Mouse (Mus musculus): ENCODE measurements around the gene Cdhr4. TPM values are rescaled to one million over a fixed set of nuclear protein-coding genes. Genes with fewer than 3 reads are reported as not detected.

Gene Cdhr4
- polyA plus RNA-seq (2015; fragmentation: Nextera tagmentation; extraction: Ambion mirVana), result 7.7 and 9.4 TPM in 2 replicates

DNA sequence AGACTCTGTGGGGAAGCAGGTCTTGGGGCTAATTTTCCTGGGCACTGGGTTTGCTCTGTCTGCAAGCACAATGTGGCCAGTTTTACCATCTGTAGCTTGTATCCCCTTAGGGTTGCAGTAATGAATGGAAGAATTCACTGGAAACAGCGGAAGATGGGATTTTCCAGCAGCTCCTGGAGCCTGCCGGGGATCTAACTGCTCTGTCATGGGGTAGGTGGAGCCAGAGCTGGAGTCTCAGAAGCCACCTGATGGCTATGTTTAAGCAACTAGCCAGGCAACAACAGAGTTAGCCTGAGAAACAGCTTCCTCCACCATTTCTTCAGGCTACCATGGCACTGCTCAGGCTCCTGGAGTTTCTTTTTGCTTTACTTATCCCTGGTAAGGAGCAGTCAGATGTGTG lies at the start of gene Cdhr4:
Gene Cdhr4, plus strand, starts transcription at position 301 of the 400 bp plus-strand sequence.
- 68% methylated on average over 2 of the region's 2 CpGs for WGBS

GRCm38 (mm10) chr9:107947241-107948194 lies 44.8 kb upstream of the Cdhr4 start:
- 77% methylated on average over 31 of the region's 31 CpGs for WGBS
- Histone ChIP-seq H3K36me3 (ENCODE audit: control insufficient read depth, insufficient read depth, low read length) (no peaks in the 10 kb centered on the region), H3K27ac (ENCODE audit: low read length) (no peak overlapping the region), H3K4me1 (replicated peaks; ENCODE audit: control insufficient read depth, insufficient read depth, low read length) (peaks cover 7% of the 10 kb centered on the region), H3K4me3 (ENCODE audit: low read length) (no peak overlapping the region), H3K9ac (ENCODE audit: low read length) (no peak overlapping the region), H3K27me3 (ENCODE audit: control insufficient read depth, insufficient read depth, low read depth, low read length) (no peaks in the 10 kb centered on the region), H3K4me2 (ENCODE audit: low read depth, low read length) (no peak overlapping the region), H3K9me3 (ENCODE audit: control insufficient read depth, low read length) (no peaks in the 10 kb centered on the region)
- no peak for ATAC-seq (ENCODE audit: low read depth)

More for the DNA sequence above, at the start of gene Cdhr4:
- Histone ChIP-seq H3K9ac (ENCODE audit: low read length) (no peak within 1 kb of the TSS), H3K4me3 (ENCODE audit: low read length) (no peak within 1 kb of the TSS), H3K4me2 (ENCODE audit: low read depth, low read length) (no peak within 1 kb of the TSS), H3K4me1 (replicated peaks; ENCODE audit: control insufficient read depth, insufficient read depth, low read length) (no peaks in the 10 kb centered on the region), H3K27ac (ENCODE audit: low read length) (no peak within 1 kb of the TSS), H3K9me3 (ENCODE audit: control insufficient read depth, low read length) (no peaks in the 10 kb centered on the region), H3K27me3 (ENCODE audit: control insufficient read depth, insufficient read depth, low read depth, low read length) (no peaks in the 10 kb centered on the region), H3K36me3 (ENCODE audit: control insufficient read depth, insufficient read depth, low read length) (no peaks in the 10 kb centered on the region)
- ATAC-seq (ENCODE audit: low read depth), result no peak

DNA sequence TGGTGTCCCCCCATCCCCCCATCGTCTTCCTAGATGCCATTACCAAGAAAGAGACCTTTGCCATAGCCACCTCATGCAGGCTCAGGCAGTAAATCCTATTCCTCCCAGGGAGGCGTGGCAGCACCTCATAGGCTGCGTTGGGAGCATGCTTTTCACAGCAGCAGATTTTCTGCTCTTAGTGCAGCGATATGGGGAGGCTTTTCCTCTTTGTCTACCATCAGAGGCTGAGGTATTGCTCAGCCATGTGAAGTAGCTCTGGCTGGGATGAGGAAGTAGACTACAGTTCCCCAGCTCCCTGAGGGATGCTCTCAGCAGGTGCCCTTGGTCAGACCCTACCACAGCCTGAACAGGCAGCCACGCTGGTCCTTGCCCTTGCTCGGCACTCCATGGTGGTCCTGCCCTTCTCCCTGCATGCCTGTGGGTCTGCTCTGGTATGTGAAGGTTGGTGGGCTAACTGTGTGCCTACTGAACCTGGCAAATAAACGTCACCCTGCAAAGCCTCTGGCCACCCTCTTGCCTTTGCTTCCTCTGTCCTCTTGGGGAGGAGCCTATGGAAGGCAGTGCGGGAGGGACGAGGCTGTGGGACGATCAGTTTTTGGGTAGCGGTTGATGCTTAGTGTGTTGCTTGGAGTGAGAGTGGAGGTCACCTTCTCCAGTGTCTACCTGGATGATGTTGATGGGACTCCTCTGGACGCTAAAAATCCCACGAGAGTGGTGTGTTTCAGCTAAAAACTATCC lies 42.9 kb upstream of the Cdhr4 start:
- no peak overlapping the region for H3K9ac ChIP-seq (ENCODE audit: low read length)
- H3K4me2 ChIP-seq (ENCODE audit: low read depth, low read length), result no peak overlapping the region
- H3K36me3 ChIP-seq (ENCODE audit: control insufficient read depth, insufficient read depth, low read length), result no peaks in the 10 kb centered on the region
- H3K9me3 ChIP-seq (ENCODE audit: control insufficient read depth, low read length), result no peaks in the 10 kb centered on the region
- no peaks in the 10 kb centered on the region for H3K27me3 ChIP-seq (ENCODE audit: control insufficient read depth, insufficient read depth, low read depth, low read length)
- H3K4me3 ChIP-seq (ENCODE audit: low read length), result no peak overlapping the region
- ATAC-seq (ENCODE audit: low read depth), result no peak
- no peak overlapping the region for H3K27ac ChIP-seq (ENCODE audit: low read length)
- WGBS, result 73% methylated on average over 13 of the region's 13 CpGs
- peaks cover 7% of the 10 kb centered on the region for H3K4me1 ChIP-seq (replicated peaks; ENCODE audit: control insufficient read depth, insufficient read depth, low read length)

DNA sequence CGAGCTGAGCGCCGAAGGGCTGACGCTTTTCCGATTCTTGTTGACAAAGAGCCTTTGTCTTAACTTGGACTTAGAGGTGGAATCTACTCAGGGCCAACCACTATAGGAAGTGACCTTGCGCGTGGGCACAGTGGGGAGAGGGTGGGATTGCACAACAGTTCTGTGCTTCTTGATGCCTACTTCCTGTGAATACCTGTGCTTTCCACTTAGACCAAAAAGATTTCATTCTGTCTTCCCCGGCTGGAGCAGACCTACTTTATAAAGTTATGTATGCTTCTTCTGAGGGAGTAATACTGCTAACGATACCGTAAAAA lies 42.4 kb upstream of the Cdhr4 start, which contains the start of gene Traip:
Gene Traip, plus strand, starts transcription at position 215 of the 314 bp plus-strand sequence.
- Histone ChIP-seq H3K27me3 (ENCODE audit: control insufficient read depth, insufficient read depth, low read depth, low read length) (no peaks in the 10 kb centered on the region), H3K27ac (ENCODE audit: low read length) (peak within 1 kb of the TSS; percentile 80), H3K9me3 (ENCODE audit: control insufficient read depth, low read length) (no peaks in the 10 kb centered on the region), H3K4me2 (ENCODE audit: low read depth, low read length) (peak within 1 kb of the TSS; percentile 85), H3K4me3 (ENCODE audit: low read length) (peak within 1 kb of the TSS; percentile 77), H3K36me3 (ENCODE audit: control insufficient read depth, insufficient read depth, low read length) (no peaks in the 10 kb centered on the region), H3K9ac (ENCODE audit: low read length) (peak within 1 kb of the TSS; percentile 84), H3K4me1 (replicated peaks; ENCODE audit: control insufficient read depth, insufficient read depth, low read length) (peaks cover 7% of the 10 kb centered on the region)
- ATAC-seq (ENCODE audit: low read depth), result no peak
- 85% methylated on average over 10 of the region's 10 CpGs for WGBS

- Histone ChIP-seq H3K9me3 (ENCODE audit: control insufficient read depth, low read length) (no peaks in the 10 kb centered on the region), H3K4me1 (replicated peaks; ENCODE audit: control insufficient read depth, insufficient read depth, low read length) (peaks cover 7% of the 10 kb centered on the region), H3K4me3 (ENCODE audit: low read length) (peak overlapping the region; percentile 77), H3K27ac (ENCODE audit: low read length) (peak overlapping the region; percentile 80), H3K4me2 (ENCODE audit: low read depth, low read length) (peak overlapping the region; percentile 85), H3K36me3 (ENCODE audit: control insufficient read depth, insufficient read depth, low read length) (no peaks in the 10 kb centered on the region), H3K9ac (ENCODE audit: low read length) (peak overlapping the region; percentile 84), H3K27me3 (ENCODE audit: control insufficient read depth, insufficient read depth, low read depth, low read length) (no peaks in the 10 kb centered on the region)
- ATAC-seq (ENCODE audit: low read depth), result peak; percentile 97
- WGBS, result 9% methylated on average over 45 of the region's 45 CpGs
These were observed 41.6 kb upstream of the Cdhr4 start for GRCm38 (mm10) chr9:107950460-107951355.

DNA sequence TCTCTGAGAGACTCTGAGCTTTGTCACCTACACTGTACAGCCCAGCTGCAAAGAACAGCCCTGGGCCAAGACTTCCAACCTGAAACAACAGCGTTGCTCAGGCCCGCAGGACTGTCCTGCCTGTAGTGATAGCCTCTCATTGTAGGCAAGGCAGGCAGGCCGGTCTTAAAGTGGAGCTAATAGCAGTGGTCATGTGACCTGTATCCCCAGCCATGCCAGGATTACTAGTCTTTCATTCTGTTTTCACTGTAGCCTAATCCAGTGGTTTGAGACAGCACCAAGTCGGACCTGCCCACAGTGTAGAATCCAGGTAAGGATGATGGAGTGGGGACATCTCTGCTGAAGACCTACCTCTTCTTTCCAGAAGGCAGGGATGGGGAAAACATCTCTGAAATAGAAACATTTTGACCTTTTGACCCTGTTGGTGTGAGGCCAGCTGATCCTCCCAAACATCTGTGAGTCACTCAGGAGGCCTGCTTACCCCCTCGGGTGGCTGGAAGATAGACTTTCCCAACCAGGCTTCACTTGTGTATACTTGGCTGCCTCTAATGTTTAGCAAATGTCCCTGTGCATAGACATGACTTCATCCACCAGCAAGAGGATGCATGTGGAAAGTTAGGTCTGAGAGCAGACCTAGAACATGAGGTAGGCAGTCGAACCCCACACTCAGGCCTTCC lies 36.5 kb upstream of the Cdhr4 start:
- H3K27me3 ChIP-seq (ENCODE audit: control insufficient read depth, insufficient read depth, low read depth, low read length), result no peaks in the 10 kb centered on the region
- peaks cover 7% of the 10 kb centered on the region for H3K4me1 ChIP-seq (replicated peaks; ENCODE audit: control insufficient read depth, insufficient read depth, low read length)
- H3K9ac ChIP-seq (ENCODE audit: low read length), result no peak overlapping the region
- H3K9me3 ChIP-seq (ENCODE audit: control insufficient read depth, low read length), result no peaks in the 10 kb centered on the region
- no peak for ATAC-seq (ENCODE audit: low read depth)
- no peak overlapping the region for H3K4me2 ChIP-seq (ENCODE audit: low read depth, low read length)
- H3K4me3 ChIP-seq (ENCODE audit: low read length), result no peak overlapping the region
- H3K27ac ChIP-seq (ENCODE audit: low read length), result no peak overlapping the region
- 74% methylated on average over 6 of the region's 6 CpGs for WGBS
- peaks cover 12% of the 10 kb centered on the region for H3K36me3 ChIP-seq (ENCODE audit: control insufficient read depth, insufficient read depth, low read length)

DNA sequence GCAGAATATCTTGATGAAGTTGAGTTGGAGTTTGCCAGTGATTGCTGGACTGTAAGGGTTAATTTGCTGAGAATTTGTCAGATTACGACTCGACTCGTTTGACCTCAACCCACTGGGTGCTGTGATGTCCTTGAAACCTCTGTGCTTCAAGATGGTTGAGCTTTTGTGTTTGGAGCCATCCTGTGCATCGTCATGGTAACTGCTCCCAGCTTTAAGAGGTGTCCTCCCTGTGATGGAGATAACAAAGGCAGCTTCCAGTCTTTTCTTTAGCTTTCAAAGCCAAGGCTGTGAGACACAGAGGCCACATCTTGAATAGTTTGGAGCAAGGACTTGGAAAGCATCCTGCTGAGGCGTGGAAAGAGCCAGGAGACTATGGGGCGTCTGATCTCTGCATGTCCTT lies 35.2 kb upstream of the Cdhr4 start:
- H3K27ac ChIP-seq (ENCODE audit: low read length), result no peak overlapping the region
- H3K36me3 ChIP-seq (ENCODE audit: control insufficient read depth, insufficient read depth, low read length), result peaks cover 12% of the 10 kb centered on the region
- 60% methylated on average over 6 of the region's 6 CpGs for WGBS
- H3K9me3 ChIP-seq (ENCODE audit: control insufficient read depth, low read length), result no peaks in the 10 kb centered on the region
- H3K9ac ChIP-seq (ENCODE audit: low read length), result no peak overlapping the region
- H3K4me2 ChIP-seq (ENCODE audit: low read depth, low read length), result no peak overlapping the region
- no peaks in the 10 kb centered on the region for H3K4me1 ChIP-seq (replicated peaks; ENCODE audit: control insufficient read depth, insufficient read depth, low read length)
- H3K27me3 ChIP-seq (ENCODE audit: control insufficient read depth, insufficient read depth, low read depth, low read length), result no peaks in the 10 kb centered on the region
- no peak for ATAC-seq (ENCODE audit: low read depth)
- no peak overlapping the region for H3K4me3 ChIP-seq (ENCODE audit: low read length)

- ATAC-seq (ENCODE audit: low read depth), result no peak
- no peak overlapping the region for H3K27ac ChIP-seq (ENCODE audit: low read length)
- WGBS, result 49% methylated on average over 6 of the region's 6 CpGs
- peaks cover 12% of the 10 kb centered on the region for H3K36me3 ChIP-seq (ENCODE audit: control insufficient read depth, insufficient read depth, low read length)
- no peaks in the 10 kb centered on the region for H3K27me3 ChIP-seq (ENCODE audit: control insufficient read depth, insufficient read depth, low read depth, low read length)
- no peak overlapping the region for H3K4me2 ChIP-seq (ENCODE audit: low read depth, low read length)
- H3K9me3 ChIP-seq (ENCODE audit: control insufficient read depth, low read length), result no peaks in the 10 kb centered on the region
- H3K4me1 ChIP-seq (replicated peaks; ENCODE audit: control insufficient read depth, insufficient read depth, low read length), result no peaks in the 10 kb centered on the region
- H3K4me3 ChIP-seq (ENCODE audit: low read length), result no peak overlapping the region
- no peak overlapping the region for H3K9ac ChIP-seq (ENCODE audit: low read length)
These were observed 32.4 kb upstream of the Cdhr4 start for GRCm38 (mm10) chr9:107959896-107960295.

Measured in lung, embryonic 16.5 days (tissue).